Mouse (Mus musculus) limb, embryonic 10.5 days (tissue): Measurements from ENCODE around the gene Sp2. TPM values are rescaled to one million over a fixed set of nuclear protein-coding genes. Genes with fewer than 3 reads are reported as not detected.

ENCODE experiments used
- DNase-seq: peaks from one replicate; pipeline ENCODE4 v3.0.0-alpha.2; 2017; ENCODE audit warnings: low spot score
- H3K27ac ChIP-seq: fragments of 300-500 bp; sonication (generic); 2 replicates; pipeline ENCODE4 v1.5.1; 2016; ENCODE audit warnings: mild to moderate bottlenecking
- H3K27me3 ChIP-seq: fragments of 300-500 bp; sonication (generic); 2 replicates; pipeline ENCODE4 v1.6.1; 2016; ENCODE audit warnings: low read depth, mild to moderate bottlenecking; ENCODE audit not compliant: poor library complexity, severe bottlenecking
- H3K36me3 ChIP-seq: fragments of 300-500 bp; sonication (generic); 2 replicates; pipeline ENCODE4 v1.6.1; 2016; ENCODE audit warnings: mild to moderate bottlenecking, moderate library complexity
- H3K4me1 ChIP-seq: fragments of 300-500 bp; sonication (generic); 2 replicates; pipeline ENCODE4 v1.6.1; 2016
- H3K4me3 ChIP-seq: fragments of 300-500 bp; sonication (generic); 2 replicates; pipeline ENCODE4 v1.5.1; 2016; ENCODE audit warnings: mild to moderate bottlenecking, moderate library complexity
- H3K9me3 ChIP-seq: fragments of 300-500 bp; sonication (generic); replicated peaks from 2 replicates; pipeline ENCODE4 v1.6.1; 2016; ENCODE audit warnings: mild to moderate bottlenecking
- WGBS: fragments of 180-500 bp; shearing (Covaris S2); methylation state at CpG from one replicate; pipeline ENCODE4 v1.1.7; 2016; 5-methylcytosine and 5-hydroxymethylcytosine counted together
- polyA plus RNA-seq: library from polyadenylated mRNA; unstranded; fragments of >200 nt; fragmentation: Nextera tagmentation; extraction: Ambion mirVana; gene quantifications from 2 replicates; pipeline ENCODE4 v1.2.1, GENCODE M21; 2016

The Sp2 gene
- polyA plus RNA-seq, 1 experiment from 2014 or later: 28.1 TPM

DNA sequence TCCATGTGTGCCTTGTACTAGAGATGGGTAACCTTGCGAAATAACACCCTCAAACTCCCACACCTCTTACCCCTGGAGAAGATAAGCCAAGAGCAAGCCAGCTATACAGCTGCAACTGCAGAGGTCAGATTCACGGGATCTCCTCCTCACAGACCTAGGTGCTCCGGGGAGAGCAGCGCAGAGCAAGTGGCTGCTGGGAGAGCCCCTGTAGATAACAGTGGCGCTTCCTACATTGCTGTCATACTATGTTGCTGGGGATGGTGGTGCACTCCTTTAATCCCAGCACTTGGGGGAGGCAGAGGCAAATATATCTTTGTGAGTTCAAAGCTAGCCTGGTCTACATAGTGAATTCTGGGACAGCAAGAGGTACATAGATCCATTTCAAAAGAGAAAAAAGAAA lies 56.2 kb downstream of the Sp2 start:
- peaks cover 18% of the 10 kb centered on the region for H3K4me1 ChIP-seq
- H3K9me3 ChIP-seq: no peaks in the 10 kb centered on the region
- peaks cover 42% of the 10 kb centered on the region for H3K27me3 ChIP-seq
- no peaks in the 10 kb centered on the region for H3K36me3 ChIP-seq
- DNase-seq: no peak
- H3K4me3 ChIP-seq: no peak overlapping the region
- WGBS: 78% methylated on average over 5 of the region's 5 CpGs
- H3K27ac ChIP-seq: no peak overlapping the region

DNA sequence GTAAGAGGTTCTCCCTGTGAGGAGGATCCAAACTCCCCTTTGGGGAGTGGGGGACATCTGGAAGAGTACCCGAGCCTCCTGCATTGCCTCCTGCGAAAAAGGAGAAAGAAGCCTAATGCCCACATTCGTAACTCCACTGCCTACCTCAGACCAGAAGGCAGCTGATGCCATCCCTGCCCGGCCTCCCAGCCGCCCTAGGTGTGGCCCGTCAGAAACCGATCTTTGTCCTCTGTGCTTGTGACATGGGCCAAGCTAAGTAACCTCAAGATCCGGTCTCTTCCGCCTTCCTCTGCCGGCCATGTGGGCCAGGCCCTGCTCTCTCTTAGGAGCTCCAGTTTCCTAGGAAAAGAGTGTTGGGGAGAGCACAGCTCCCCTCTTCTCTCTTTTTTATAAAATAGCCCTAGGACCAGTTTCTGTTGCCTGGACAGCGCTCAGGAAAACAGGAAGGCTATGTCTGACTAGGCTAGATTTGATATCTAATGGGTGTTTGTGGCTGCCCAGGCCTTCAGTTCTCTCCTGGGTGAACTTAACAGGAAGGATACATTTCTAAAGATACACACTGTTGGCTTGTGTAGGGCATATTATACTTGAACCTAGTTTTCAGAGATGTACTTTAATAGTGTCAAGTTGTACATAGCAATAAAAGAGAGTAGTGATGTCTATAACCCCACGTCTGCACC lies 57.1 kb downstream of the Sp2 start:
- no peak for DNase-seq
- H3K4me3 ChIP-seq: no peak overlapping the region
- H3K36me3 ChIP-seq: no peaks in the 10 kb centered on the region
- no peaks in the 10 kb centered on the region for H3K9me3 ChIP-seq
- 84% methylated on average over 12 of the region's 12 CpGs for WGBS
- peaks cover 35% of the 10 kb centered on the region for H3K27me3 ChIP-seq
- H3K27ac ChIP-seq: no peak overlapping the region
- peaks cover 16% of the 10 kb centered on the region for H3K4me1 ChIP-seq

DNA sequence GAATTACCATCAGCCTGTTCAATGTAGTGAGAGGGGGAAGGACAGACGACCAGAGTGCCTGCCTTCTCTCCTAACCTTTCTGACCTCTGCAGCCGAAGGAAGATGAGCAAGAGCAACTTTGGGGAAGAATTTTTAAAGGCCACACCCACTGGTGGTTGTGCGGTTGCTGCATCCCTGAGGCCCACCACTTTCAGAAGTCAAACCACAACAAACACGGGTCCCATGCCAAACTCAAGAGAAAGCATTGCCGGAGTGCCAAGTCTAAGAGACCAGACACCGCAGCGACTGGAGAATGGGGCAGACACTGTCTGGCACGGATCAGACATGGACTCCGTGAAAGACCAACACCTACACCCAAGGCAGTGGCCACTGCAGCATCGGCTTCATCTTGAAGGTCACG lies 57.9 kb downstream of the Sp2 start:
- Histone ChIP-seq H3K27ac (no peak overlapping the region), H3K27me3 (peaks cover 27% of the 10 kb centered on the region), H3K4me3 (no peak overlapping the region), H3K4me1 (peaks cover 14% of the 10 kb centered on the region), H3K9me3 (no peaks in the 10 kb centered on the region), H3K36me3 (no peaks in the 10 kb centered on the region)
- no peak for DNase-seq
- 84% methylated on average over 11 of the region's 11 CpGs for WGBS

DNA sequence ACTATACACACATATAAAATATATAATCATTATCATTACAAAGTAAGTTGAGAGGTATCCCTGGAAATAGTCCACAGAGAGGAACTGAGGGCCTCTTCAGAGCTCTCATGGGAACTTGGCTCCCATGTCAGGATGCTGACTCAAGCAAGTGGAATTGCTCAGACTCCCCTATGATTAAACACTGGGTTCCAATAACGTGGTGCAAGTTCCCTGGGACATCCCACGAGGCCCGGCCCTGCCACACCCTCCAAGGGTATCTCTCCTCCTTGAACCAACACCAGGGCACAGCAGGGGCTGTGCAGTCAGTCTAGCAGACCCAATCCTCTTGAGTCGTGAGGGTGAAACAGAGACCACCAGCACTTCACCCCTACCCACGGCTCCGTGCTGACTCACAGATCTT lies 63.8 kb downstream of the Sp2 start:
- no peak for DNase-seq
- H3K36me3 ChIP-seq: no peaks in the 10 kb centered on the region
- no peak overlapping the region for H3K4me3 ChIP-seq
- WGBS: 64% methylated on average over 6 of the region's 6 CpGs
- no peak overlapping the region for H3K27ac ChIP-seq
- H3K9me3 ChIP-seq: no peaks in the 10 kb centered on the region
- no peaks in the 10 kb centered on the region; the same call in 1 of the 2 replicates for H3K27me3 ChIP-seq
- H3K4me1 ChIP-seq: peaks cover 15% of the 10 kb centered on the region

DNA sequence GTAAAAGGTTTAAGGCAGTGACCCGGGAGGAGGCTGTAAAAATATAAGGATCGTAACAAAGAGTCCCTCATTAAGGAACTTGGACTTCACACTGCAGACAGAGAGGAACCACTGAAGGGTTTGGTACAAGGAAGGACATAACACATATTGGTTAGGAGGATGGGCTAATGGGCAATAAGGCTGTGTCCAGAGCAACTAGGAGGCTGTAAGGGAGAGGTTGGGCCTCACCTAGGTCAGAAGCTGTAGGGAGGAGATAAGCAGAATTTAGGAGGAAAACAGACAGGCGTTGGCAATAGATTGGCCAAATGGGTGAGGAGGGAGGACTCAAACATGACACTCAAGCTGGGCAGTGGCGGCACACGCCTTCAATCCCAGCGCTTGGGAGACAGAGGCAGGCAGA lies 65.3 kb downstream of the Sp2 start:
- DNase-seq: no peak
- Histone ChIP-seq H3K27me3 (no peaks in the 10 kb centered on the region), H3K36me3 (peaks cover 7% of the 10 kb centered on the region), H3K27ac (peak overlapping the region; percentile 68; the same call in 1 of the 2 replicates), H3K9me3 (no peaks in the 10 kb centered on the region), H3K4me1 (peaks cover 19% of the 10 kb centered on the region), H3K4me3 (no peak overlapping the region)
- WGBS: 82% methylated on average over 6 of the region's 6 CpGs

GRCm38 (mm10) chr11:96916885-96917396 lies 65.8 kb downstream of the Sp2 start:
- Histone ChIP-seq H3K4me1 (peaks cover 19% of the 10 kb centered on the region), H3K36me3 (peaks cover 12% of the 10 kb centered on the region), H3K27ac (peak overlapping the region; percentile 68; the same call in 1 of the 2 replicates), H3K4me3 (peak overlapping the region; percentile 79), H3K9me3 (no peaks in the 10 kb centered on the region), H3K27me3 (no peaks in the 10 kb centered on the region)
- 36% methylated on average over 13 of the region's 13 CpGs for WGBS
- DNase-seq: no peak

DNA sequence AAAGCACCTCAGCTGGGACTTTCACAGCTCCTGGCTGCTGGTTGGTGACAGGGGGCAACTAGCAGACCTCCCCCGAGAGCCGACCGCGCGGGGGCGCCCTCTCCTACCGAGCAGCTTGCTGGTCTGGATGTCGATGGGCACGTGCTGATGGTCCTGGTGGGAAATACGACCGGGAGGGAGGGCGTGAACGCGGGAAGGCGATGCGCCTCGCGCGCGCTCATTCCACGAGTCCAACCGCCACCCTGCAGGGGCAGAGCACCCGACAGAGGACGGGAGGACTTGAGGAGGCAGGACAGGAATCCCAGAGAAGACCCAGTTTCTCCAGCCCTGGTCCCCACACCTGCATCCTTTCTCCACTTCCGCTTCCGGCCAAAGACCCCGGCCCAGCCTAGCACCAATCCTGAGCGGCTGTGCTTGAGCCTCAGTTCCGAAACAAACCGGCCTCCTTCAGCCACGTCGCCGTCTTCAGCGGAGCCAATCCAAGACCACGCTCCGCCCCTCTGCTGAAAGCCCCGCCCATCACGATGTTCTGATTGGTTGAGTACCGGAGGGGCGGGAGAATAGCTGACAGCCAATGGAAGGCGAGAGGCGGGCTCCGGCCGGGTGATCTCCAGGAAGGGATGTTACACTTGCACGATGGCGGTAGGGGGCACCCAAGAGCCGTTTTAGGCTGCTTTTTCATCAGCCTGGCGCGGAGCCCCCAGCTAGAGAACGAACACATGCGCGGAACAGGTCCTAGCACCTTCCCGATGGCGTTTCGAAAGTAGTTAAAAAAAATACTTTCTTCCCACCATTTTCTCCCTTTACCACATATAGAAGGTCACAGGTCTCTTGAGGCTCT lies 66.5 kb downstream of the Sp2 start, which contains the start of gene Cdk5rap3:
TSS of gene Cdk5rap3 (minus strand) at position 453 of the 841 bp plus-strand sequence.
- DNase-seq: peak; percentile 98
- peaks cover 19% of the 10 kb centered on the region for H3K36me3 ChIP-seq
- H3K27ac ChIP-seq: peak within 1 kb of the TSS; percentile 89
- peaks cover 19% of the 10 kb centered on the region for H3K4me1 ChIP-seq
- H3K4me3 ChIP-seq: peak within 1 kb of the TSS; percentile 79
- H3K27me3 ChIP-seq: no peaks in the 10 kb centered on the region
- H3K9me3 ChIP-seq: no peaks in the 10 kb centered on the region
- WGBS: under 1% methylated on average over 55 of the region's 55 CpGs

- WGBS: 88% methylated on average over 11 of the region's 11 CpGs
- no peak overlapping the region for H3K4me3 ChIP-seq
- peaks cover 33% of the 10 kb centered on the region for H3K4me1 ChIP-seq
- H3K27ac ChIP-seq: no peak overlapping the region
- no peaks in the 10 kb centered on the region for H3K9me3 ChIP-seq
- no peak for DNase-seq
- H3K27me3 ChIP-seq: peaks cover 8% of the 10 kb centered on the region; the same call in 1 of the 2 replicates
- H3K36me3 ChIP-seq: peaks cover 53% of the 10 kb centered on the region
These were observed 70.1 kb downstream of the Sp2 start for GRCm38 (mm10) chr11:96912682-96913081.

DNA sequence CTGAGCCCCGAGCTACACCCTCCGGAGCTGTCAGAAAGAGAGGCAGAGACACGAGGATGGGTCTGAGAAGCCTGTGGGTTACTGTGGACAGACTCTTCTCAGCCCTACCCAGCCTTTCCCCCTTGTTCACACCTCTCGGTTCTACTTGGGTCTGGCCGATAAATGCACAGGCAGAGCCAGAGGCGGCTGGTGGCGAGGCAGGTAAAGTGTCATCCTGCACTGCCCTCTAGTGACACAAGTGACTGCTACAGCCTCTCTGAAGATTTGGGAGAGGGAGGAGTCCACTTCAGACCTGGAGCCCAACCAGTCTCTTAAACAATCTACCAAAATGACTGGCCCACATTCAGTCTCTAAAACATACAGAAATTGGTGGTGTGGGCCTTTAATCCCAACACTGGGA lies 72.8 kb downstream of the Sp2 start:
- Histone ChIP-seq H3K4me3 (no peak overlapping the region), H3K4me1 (peaks cover 43% of the 10 kb centered on the region), H3K27me3 (peaks cover 13% of the 10 kb centered on the region; the same call in 1 of the 2 replicates), H3K9me3 (no peaks in the 10 kb centered on the region), H3K27ac (no peak overlapping the region), H3K36me3 (peaks cover 66% of the 10 kb centered on the region)
- peak; percentile 83 for DNase-seq
- 31% methylated on average over 7 of the region's 7 CpGs for WGBS

- 95% methylated on average over 12 of the region's 12 CpGs for WGBS
- Histone ChIP-seq H3K27me3 (peaks cover 13% of the 10 kb centered on the region; the same call in 1 of the 2 replicates), H3K27ac (no peak overlapping the region), H3K9me3 (no peaks in the 10 kb centered on the region), H3K36me3 (peaks cover 66% of the 10 kb centered on the region), H3K4me3 (no peak overlapping the region), H3K4me1 (peaks cover 45% of the 10 kb centered on the region)
- no peak for DNase-seq
These were observed 74.2 kb downstream of the Sp2 start for GRCm38 (mm10) chr11:96908594-96908993.

DNA sequence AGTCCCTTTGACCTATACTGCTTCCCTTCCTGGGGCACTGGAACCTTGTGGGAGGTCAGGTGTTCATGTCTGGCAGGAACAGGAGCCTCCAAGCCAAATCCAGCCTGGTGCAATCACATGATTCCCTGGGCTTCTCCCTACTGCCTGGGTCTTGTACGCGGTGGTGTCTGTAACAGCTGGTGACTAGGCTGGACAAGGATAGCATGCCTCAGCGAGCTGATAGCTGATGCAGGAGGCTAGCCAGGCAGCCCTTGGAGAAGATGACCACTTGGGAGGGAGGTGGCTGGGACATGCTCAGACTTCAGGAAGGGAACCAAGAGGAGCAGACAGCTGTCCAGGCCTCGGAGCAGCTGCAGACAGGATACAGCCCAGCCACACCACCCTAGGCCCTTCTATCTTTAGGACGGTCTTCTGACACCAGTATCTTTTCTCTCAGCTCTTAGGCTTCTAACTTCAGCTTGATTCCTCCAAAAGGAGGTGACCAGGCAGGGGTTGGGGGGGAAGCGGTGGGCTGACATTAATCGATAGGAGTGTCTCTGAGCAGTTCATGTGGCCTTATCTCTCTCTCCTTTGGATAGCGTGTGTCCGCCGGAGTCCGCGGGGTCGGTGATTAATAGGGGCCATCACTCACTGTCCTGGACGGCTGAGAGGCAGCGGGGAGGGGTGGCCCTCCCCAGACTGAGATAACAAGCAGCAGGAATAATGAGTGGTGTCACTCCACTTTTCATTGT lies 76.2 kb downstream of the Sp2 start:
- peak overlapping the region; percentile 12; the same call in 1 of the 2 replicates for H3K4me3 ChIP-seq
- peaks cover 13% of the 10 kb centered on the region; the same call in 1 of the 2 replicates for H3K27me3 ChIP-seq
- no peak for DNase-seq
- H3K9me3 ChIP-seq: no peaks in the 10 kb centered on the region
- 34% methylated on average over 15 of the region's 15 CpGs for WGBS
- peaks cover 51% of the 10 kb centered on the region for H3K36me3 ChIP-seq
- peaks cover 61% of the 10 kb centered on the region for H3K4me1 ChIP-seq
- peak overlapping the region; percentile 16; the same call in 1 of the 2 replicates for H3K27ac ChIP-seq
